Mouse (Mus musculus): ENCODE measurements around the gene Snd1. TPM values are rescaled to one million over a fixed set of nuclear protein-coding genes. Genes with fewer than 3 reads are reported as not detected.

Gene Snd1
- polyA plus RNA-seq, 1 experiment: 155 TPM

DNA sequence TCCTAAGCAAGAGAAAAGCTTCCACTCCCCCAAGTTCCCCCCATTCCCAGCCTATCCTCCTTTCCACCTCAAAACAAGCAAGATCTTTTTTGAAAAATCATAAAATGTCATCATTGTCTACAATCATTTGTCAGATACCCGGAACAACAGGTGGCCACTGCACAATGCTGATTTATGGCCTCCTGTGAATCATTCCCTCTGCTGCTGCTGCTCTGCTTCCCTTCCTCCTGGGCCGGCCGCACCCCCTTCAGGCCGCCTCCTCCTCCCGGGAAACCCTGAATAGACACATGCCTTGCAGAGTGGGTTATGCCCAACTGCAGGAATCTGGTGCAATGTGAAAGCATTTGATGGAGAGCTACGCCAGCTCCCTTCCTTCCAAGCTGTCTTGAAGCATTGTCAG lies 353.7 kb downstream of the Snd1 start:
- Histone ChIP-seq H3K79me2 (ENCODE audit: control insufficient read depth, insufficient read depth) (peaks cover 18% of the 10 kb centered on the region), H3K4me3 (ENCODE audit: insufficient read depth, poor library complexity, severe bottlenecking) (no peak overlapping the region), H3K27me3 (ENCODE audit: control insufficient read depth, insufficient read depth, insufficient read length) (no peaks in the 10 kb centered on the region), H3ac (ENCODE audit: control insufficient read depth, insufficient read length, low read depth) (no peak overlapping the region), H3K36me3 (ENCODE audit: control insufficient read depth, insufficient read depth) (peaks cover 27% of the 10 kb centered on the region), H3K79me3 (ENCODE audit: low read depth) (peaks cover 2% of the 10 kb centered on the region)
- TF ChIP-seq CTCF (IDR thresholded peaks at IDR 0.05; ENCODE audit: control insufficient read depth, insufficient read depth, insufficient read length) (no peak), MYOD1 (IDR thresholded peaks at IDR 0.05; ENCODE audit: control insufficient read depth, insufficient read length, low read depth) (peak; percentile 95), MAX (IDR thresholded peaks at IDR 0.05) (peak; percentile 30)

- H3K79me3 ChIP-seq (ENCODE audit: low read depth): peaks cover 2% of the 10 kb centered on the region
- H3K79me2 ChIP-seq (ENCODE audit: control insufficient read depth, insufficient read depth): peaks cover 15% of the 10 kb centered on the region
- H3K27me3 ChIP-seq (ENCODE audit: control insufficient read depth, insufficient read depth, insufficient read length): no peaks in the 10 kb centered on the region
- no peak overlapping the region for H3K4me3 ChIP-seq (ENCODE audit: insufficient read depth, poor library complexity, severe bottlenecking)
- H3K36me3 ChIP-seq (ENCODE audit: control insufficient read depth, insufficient read depth): peaks cover 26% of the 10 kb centered on the region
- TF ChIP-seq MYOD1 (IDR thresholded peaks at IDR 0.05; ENCODE audit: control insufficient read depth, insufficient read length, low read depth) (no peak), MYOG (IDR thresholded peaks at IDR 0.05; ENCODE audit: control insufficient read depth, extremely low read depth, insufficient read length) (no peak), CTCF (IDR thresholded peaks at IDR 0.05; ENCODE audit: control insufficient read depth, insufficient read depth, insufficient read length) (no peak), CEBPB (IDR thresholded peaks at IDR 0.05; ENCODE audit: low read depth) (no peak), FOSL1 (IDR thresholded peaks at IDR 0.05; ENCODE audit: insufficient read depth, low read length, poor library complexity, severe bottlenecking) (no peak), USF1 (IDR thresholded peaks at IDR 0.05; ENCODE audit: low read depth) (no peak)
- no peak overlapping the region for H3ac ChIP-seq (ENCODE audit: control insufficient read depth, insufficient read length, low read depth)
Measured at GRCm38 (mm10) chr6:28830306-28830705, 355.4 kb downstream of the Snd1 start.

GRCm38 (mm10) chr6:28831011-28831853 lies 356.3 kb downstream of the Snd1 start, which contains the start of gene Lrrc4:
Lrrc4 (minus strand) TSS chr6:28831747.
- H3K79me3 ChIP-seq (ENCODE audit: low read depth): peaks cover 2% of the 10 kb centered on the region

GRCm38 (mm10) chr6:28831854-28832750 lies 357.2 kb downstream of the Snd1 start:
- Histone ChIP-seq H3K27me3 (ENCODE audit: control insufficient read depth, insufficient read depth, insufficient read length) (no peaks in the 10 kb centered on the region), H3K79me2 (ENCODE audit: control insufficient read depth, insufficient read depth) (peaks cover 10% of the 10 kb centered on the region), H3K79me3 (ENCODE audit: low read depth) (peaks cover 2% of the 10 kb centered on the region), H3K4me3 (ENCODE audit: insufficient read depth, poor library complexity, severe bottlenecking) (no peak overlapping the region), H3ac (ENCODE audit: control insufficient read depth, insufficient read length, low read depth) (no peak overlapping the region), H3K36me3 (ENCODE audit: control insufficient read depth, insufficient read depth) (peaks cover 22% of the 10 kb centered on the region)
- no peak for TF ChIP-seq MYOD1 (IDR thresholded peaks at IDR 0.05; ENCODE audit: control insufficient read depth, insufficient read length, low read depth)
- no peak for TF ChIP-seq MYOG (IDR thresholded peaks at IDR 0.05; ENCODE audit: control insufficient read depth, extremely low read depth, insufficient read length)
- TF ChIP-seq MAX (IDR thresholded peaks at IDR 0.05): no peak
- no peak for TF ChIP-seq USF1 (IDR thresholded peaks at IDR 0.05; ENCODE audit: low read depth)
- TF ChIP-seq FOSL1 (IDR thresholded peaks at IDR 0.05; ENCODE audit: insufficient read depth, low read length, poor library complexity, severe bottlenecking): no peak
- no peak for TF ChIP-seq CTCF (IDR thresholded peaks at IDR 0.05; ENCODE audit: control insufficient read depth, insufficient read depth, insufficient read length)
- TF ChIP-seq CEBPB (IDR thresholded peaks at IDR 0.05; ENCODE audit: low read depth): no peak

More at GRCm38 (mm10) chr6:28831011-28831853, 356.3 kb downstream of the Snd1 start, which contains the start of gene Lrrc4:
- no peaks in the 10 kb centered on the region for H3K27me3 ChIP-seq (ENCODE audit: control insufficient read depth, insufficient read depth, insufficient read length)
- no peak within 1 kb of the TSS for H3K4me3 ChIP-seq (ENCODE audit: insufficient read depth, poor library complexity, severe bottlenecking)
- H3ac ChIP-seq (ENCODE audit: control insufficient read depth, insufficient read length, low read depth): no peak within 1 kb of the TSS
- TF ChIP-seq MYOG (IDR thresholded peaks at IDR 0.05; ENCODE audit: control insufficient read depth, extremely low read depth, insufficient read length) (no peak), MYOD1 (IDR thresholded peaks at IDR 0.05; ENCODE audit: control insufficient read depth, insufficient read length, low read depth) (no peak), FOSL1 (IDR thresholded peaks at IDR 0.05; ENCODE audit: insufficient read depth, low read length, poor library complexity, severe bottlenecking) (no peak), CEBPB (IDR thresholded peaks at IDR 0.05; ENCODE audit: low read depth) (no peak), USF1 (IDR thresholded peaks at IDR 0.05; ENCODE audit: low read depth) (no peak), CTCF (IDR thresholded peaks at IDR 0.05; ENCODE audit: control insufficient read depth, insufficient read depth, insufficient read length) (no peak), MAX (IDR thresholded peaks at IDR 0.05) (no peak)
- H3K79me2 ChIP-seq (ENCODE audit: control insufficient read depth, insufficient read depth): peaks cover 10% of the 10 kb centered on the region
- peaks cover 22% of the 10 kb centered on the region for H3K36me3 ChIP-seq (ENCODE audit: control insufficient read depth, insufficient read depth)

- TF ChIP-seq MYOG (IDR thresholded peaks at IDR 0.05; ENCODE audit: control insufficient read depth, extremely low read depth, insufficient read length) (no peak), MAX (IDR thresholded peaks at IDR 0.05) (no peak), MYOD1 (IDR thresholded peaks at IDR 0.05; ENCODE audit: control insufficient read depth, insufficient read length, low read depth) (no peak), FOSL1 (IDR thresholded peaks at IDR 0.05; ENCODE audit: insufficient read depth, low read length, poor library complexity, severe bottlenecking) (no peak), CEBPB (IDR thresholded peaks at IDR 0.05; ENCODE audit: low read depth) (no peak), CTCF (IDR thresholded peaks at IDR 0.05; ENCODE audit: control insufficient read depth, insufficient read depth, insufficient read length) (no peak), USF1 (IDR thresholded peaks at IDR 0.05; ENCODE audit: low read depth) (no peak)
- Histone ChIP-seq H3K27me3 (ENCODE audit: control insufficient read depth, insufficient read depth, insufficient read length) (no peaks in the 10 kb centered on the region), H3K4me3 (ENCODE audit: insufficient read depth, poor library complexity, severe bottlenecking) (no peak overlapping the region), H3K36me3 (ENCODE audit: control insufficient read depth, insufficient read depth) (peaks cover 22% of the 10 kb centered on the region), H3K79me2 (ENCODE audit: control insufficient read depth, insufficient read depth) (peaks cover 10% of the 10 kb centered on the region), H3ac (ENCODE audit: control insufficient read depth, insufficient read length, low read depth) (no peak overlapping the region), H3K79me3 (ENCODE audit: low read depth) (peaks cover 3% of the 10 kb centered on the region)
Measured at GRCm38 (mm10) chr6:28832751-28833291, 357.9 kb downstream of the Snd1 start.

Data from C2C12 (cell line).